Mouse (Mus musculus) T-helper 1 cell (primary cell): Measurements from ENCODE around the gene Il6ra.

ENCODE experiments used
- in situ Hi-C: fragments of 300-600 bp; cut with MboI, MseI; formaldehyde crosslinking; loops from one replicate; pipeline ENCODE4 v1.15.1; 2025; ENCODE audit warnings: high pct_unique_total_duplicates

Gene Il6ra

DNA sequence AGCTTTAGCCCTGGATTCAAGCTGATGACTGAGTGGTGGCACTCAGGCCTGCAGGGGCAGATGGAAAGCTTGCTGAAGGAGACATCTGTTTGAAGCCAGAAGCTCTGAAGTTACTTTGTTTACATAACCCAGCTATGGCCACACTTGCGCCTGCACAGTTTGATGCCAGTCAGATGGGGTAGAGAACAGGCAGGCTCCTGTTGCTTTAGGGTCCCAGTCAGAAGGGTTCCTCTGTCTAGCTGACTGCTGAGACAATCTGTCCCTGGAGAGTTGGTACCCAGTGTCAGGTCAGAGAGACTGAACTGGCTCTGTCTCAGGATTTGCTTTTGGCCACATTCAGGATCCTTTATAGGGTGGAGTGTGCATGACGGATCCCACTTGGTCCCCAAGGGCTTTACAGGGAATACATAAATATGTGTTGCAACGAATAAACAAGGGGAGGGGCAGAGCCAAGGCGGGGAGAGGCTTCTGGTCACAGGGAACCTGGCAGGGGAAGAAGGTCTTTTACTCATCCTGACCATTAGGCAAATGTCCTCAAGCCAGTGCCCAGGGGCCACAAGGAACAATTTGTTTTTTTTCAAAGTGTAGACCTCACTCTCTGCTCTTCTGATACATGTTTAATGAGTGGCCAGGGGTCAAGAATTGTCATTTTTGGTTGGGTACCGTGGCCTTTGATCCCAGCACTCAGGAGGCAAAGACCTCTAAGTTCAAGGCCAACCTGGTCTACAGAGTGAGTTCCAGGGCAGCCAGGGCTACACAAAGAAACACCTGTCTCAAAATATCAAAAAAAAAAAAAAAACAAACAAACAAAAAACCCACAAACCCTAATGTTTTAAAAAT is 3.1 kb downstream of the Il6ra start:
- in situ Hi-C loops, result loop anchor here (5.0 kb wide), 1 partner anchor 33 kb away; no protein-coding TSS in a partner anchor

GRCm38 (mm10) chr3:89908836-89909235 is 4.2 kb downstream of the Il6ra start:
- in situ Hi-C loops, result no loop called here

- in situ Hi-C loops, result no loop called here
These were observed 5.2 kb downstream of the Il6ra start for GRCm38 (mm10) chr3:89907846-89908245.

DNA sequence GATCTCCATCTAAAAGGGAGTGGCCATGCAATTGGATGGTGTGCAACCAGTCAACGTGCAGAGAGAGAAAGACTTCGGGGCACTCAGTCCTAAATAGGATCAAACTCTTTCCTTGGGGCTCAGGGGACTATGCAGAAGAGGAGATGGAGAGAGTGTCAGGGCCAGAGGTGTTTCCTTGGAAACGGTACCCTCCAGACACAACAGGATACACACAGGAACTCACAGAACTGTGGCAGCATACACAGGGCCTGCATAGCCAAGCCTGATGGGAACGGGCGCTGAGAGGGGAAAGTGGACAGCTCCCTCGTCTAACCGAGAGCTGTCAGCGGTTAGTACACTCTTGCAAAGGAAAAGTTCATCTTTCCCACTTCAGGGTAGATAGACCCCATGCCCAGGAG is 13.5 kb downstream of the Il6ra start:
- in situ Hi-C loops, result no loop called here

- in situ Hi-C loops, result no loop called here
These were observed 14.0 kb downstream of the Il6ra start for GRCm38 (mm10) chr3:89898870-89899510.

- in situ Hi-C loops, result no loop called here
These were observed 15.0 kb downstream of the Il6ra start for GRCm38 (mm10) chr3:89898011-89898410.

DNA sequence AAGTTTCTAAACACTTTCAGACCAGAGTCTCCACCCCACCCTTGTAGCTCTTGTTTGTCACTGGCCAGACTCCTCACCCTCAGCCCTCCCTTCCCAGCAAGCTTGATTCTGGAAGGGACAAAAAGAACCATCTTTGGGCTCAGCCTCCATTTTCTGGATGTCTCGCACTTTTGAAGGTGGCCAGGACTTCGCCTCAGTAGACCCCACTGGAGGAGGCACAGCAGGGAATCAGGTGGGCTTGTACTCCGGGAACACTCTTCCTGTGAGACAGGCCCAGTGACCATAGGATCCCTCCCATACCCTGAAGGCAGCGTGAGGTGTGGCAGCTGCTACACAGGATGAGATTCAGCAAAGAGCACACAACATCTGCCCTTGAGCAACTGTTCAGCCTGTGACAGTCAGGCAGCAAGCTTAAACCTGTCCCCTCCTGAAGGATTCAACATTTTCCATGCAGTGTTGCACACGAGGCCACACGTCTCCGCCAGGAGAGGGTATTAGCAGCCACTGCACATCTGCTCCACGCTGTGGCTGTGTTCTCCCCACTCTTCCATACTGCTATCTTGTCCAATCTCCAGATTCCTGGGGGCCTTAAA is 15.7 kb downstream of the Il6ra start:
- in situ Hi-C loops, result no loop called here

DNA sequence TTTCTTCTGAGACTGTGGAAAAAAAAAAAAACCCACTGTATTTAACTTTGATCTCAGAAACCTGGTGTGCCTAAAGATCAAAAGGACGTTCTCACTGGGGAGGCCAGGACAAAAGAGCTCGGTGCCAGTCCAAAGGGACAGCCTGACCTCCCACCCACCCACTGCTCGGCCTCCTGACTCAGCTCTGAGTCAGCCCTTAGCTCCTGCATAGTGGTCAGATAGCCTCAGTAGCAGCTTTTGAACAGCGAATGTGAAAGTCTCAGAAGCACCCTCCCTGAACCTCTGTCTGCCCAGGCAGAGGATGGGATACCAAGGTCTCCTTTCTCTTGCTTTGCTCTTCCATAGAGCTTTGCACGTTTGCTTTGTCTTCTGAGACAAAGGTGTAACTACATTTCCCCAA is 16.4 kb downstream of the Il6ra start:
- in situ Hi-C loops, result no loop called here

GRCm38 (mm10) chr3:89892517-89893106 is 20.4 kb downstream of the Il6ra start:
- in situ Hi-C loops, result no loop called here

DNA sequence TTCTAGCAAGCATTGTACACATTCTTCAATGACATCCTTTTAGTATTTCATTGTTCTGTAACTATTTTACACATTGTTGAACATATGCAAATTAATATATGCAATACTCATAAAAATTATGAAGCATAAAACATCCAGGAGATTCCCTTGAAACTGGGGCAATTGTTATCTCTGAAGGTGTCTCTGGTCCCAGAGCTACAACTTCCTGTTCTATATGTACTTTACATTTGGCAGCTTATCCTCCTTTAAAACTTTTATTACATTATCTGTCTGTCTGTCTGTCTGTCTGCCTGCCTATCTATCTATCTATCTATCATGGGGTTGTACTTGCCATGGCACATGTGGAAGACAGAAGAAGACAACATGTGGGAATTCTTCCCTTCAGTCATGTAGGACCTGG is 21.3 kb downstream of the Il6ra start:
- in situ Hi-C loops, result no loop called here

- in situ Hi-C loops, result no loop called here
These were observed 23.1 kb downstream of the Il6ra start for GRCm38 (mm10) chr3:89889841-89890430.

DNA sequence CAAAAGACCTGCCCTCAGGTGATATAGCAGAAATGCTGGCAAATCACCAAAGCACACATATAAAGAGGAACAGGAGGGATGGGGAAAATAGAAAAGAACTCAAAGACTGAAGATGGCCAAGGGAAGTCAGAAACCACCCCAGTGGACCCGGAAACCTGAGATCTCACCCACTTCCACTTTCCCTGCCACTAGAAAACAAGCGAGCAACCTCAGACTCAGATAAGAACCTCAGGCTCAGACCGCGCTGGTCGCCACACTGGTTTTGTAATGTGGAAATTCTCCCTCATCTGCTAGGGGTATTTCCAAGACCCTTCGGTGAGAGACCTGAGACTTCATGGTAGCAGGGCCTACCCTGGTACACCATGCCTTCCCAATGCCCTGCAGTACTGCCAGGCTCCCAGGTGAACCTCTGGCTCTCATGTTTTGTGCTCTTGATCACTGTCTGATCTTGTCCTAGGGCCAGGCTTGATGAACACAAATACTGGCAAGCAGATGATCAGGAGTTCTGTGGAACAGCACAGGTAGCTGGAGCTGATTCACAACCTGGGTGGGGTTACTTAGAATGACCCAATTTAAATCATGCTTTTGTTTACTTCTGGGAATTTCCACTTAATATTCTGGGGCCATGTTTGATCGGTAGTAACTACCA is 25.3 kb downstream of the Il6ra start:
- in situ Hi-C loops, result no loop called here

GRCm38 (mm10) chr3:89885766-89886165 is 27.2 kb downstream of the Il6ra start:
- in situ Hi-C loops, result no loop called here

GRCm38 (mm10) chr3:89883582-89884041 is 29.4 kb downstream of the Il6ra start:
- in situ Hi-C loops, result no loop called here

- in situ Hi-C loops, result no loop called here
These were observed 30.3 kb downstream of the Il6ra start for GRCm38 (mm10) chr3:89882556-89883181.

DNA sequence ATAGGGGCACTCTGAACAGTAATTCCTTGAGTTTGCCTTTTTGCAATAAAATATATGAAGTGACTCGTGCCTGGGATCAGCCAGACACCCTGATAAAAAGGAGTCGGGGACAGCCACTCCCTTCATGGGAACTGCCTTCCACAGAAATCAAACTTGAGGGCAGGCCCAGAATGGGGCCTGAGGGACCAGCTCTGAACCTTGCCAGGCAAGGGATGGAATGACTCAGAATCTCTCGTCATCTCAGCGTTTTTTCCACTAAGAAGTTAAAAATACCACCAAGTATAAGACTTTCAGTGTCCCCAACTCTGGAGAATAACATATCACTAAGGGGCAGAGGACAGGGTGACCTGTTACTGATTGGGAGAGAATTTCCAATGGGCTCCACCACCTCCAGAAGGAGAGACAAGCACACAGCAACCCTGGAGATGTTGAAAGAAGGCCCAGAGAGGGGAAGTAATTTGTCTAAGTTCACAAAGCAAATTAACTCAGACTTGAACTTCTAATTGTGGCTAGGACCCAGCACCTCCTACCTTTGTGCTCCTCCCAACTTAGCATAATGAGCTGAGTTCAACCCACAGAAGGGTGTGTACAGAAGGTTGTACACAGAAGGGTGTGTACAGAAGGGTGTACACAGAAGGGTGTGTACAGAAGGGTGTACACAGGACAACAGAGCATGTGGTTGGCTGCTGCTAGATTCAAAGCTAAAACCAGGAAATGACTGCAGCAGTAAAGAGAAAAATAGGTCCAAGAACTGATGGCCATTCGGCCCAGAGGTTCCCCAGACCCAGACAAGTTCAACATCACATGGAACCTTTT is 32.8 kb downstream of the Il6ra start:
- in situ Hi-C loops, result no loop called here

GRCm38 (mm10) chr3:89879326-89879725 is 33.7 kb downstream of the Il6ra start:
- in situ Hi-C loops, result loop anchor here (5.0 kb wide), 1 partner anchor 33 kb away; the partner anchor contains the start of gene Il6ra

DNA sequence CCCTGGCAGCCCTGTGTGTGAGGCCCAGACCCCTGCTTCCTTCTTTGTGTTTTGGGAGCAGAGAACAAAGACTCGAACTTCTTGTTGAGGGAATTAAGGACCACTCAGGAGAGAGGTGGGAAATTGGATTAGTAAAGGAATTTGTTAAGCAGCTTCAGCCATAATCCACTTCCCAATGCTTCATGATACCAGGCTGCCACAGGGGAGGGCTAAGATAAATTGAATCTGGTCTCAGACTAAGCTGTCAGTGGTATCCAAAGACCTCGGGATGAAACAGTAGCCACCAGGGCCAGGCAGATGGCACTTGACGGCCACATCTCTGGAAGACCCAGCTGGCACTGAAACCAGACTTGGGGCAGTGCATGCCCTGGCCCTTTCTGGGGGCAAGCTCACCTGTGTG is 34.5 kb downstream of the Il6ra start:
- in situ Hi-C loops, result loop anchor here (5.0 kb wide), 1 partner anchor 34 kb away; the partner anchor contains the start of gene Il6ra

- in situ Hi-C loops, result loop anchor here (5.0 kb wide), 1 partner anchor 35 kb away; the partner anchor contains the start of gene Il6ra
These were observed 35.9 kb downstream of the Il6ra start for GRCm38 (mm10) chr3:89877129-89877528.

DNA sequence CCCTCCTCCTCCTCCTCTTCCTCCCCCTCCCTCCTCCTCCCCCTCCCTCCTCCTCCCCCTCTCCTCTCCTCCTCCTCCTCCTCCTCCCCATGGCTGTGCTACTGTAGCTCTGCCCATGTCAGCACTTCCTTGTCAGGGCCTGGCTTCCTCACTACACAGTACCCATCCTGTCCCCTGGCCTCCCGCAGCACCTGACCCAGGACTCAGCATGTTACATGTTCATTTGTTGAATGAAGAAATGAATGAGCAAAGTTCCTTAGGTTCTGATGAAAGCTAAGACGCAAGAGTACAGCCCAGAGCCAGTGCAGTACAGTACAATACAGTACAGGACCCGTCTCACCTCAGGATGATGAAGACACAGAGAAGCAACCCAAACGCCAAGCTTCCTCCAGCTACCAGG is 36.5 kb downstream of the Il6ra start:
- in situ Hi-C loops, result loop anchor here (5.0 kb wide), 1 partner anchor 36 kb away; the partner anchor contains the start of gene Il6ra
